Mouse (Mus musculus) c-Kit-positive CD71-positive TER-119-negative erythroid progenitor cells, embryonic 14.5 days (primary cell): ENCODE measurements around the gene Slc38a10.

ENCODE experiments used
- DNase-seq: peaks from one replicate; pipeline ENCODE4 v3.0.0-alpha.2; 2013; ENCODE audit warnings: low read depth

Gene Slc38a10

DNA sequence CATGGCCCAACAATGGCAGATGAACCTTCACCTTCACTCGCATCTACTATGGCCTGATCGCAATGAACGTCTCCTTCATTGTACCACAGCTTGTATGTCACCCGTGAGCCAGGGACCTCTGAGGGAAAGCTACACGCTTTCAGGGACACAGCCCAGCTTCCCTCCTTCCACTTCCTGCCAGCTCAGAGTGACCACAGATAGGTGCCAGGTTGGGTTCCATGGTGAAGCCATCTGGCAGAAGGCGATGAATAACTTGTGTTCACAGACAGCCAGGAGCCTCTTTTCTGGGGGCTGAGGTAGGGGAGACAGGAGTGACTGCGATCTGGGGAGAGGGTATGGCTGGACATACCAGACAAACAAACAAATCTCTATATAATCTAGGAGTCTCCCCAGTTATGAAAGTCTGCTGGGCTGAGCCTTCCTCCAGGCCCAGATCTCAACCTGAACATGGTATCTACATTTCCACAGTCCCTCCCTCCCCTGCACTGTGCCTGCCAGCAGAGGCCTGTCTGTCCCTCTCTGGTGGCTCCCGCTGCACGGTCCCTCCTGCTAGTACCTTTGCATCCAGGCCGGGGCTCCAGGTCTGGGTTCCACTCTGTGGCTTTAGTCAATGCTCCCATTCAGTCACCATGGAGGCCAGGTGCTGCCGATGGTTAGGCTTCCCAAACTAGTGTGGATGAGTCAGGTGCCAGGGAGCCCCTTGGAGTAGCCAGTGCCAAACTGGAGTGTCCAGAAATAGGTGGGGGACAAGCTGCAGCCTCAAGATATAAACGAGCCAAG lies 95.0 kb downstream of the Slc38a10 start:
- no peak for DNase-seq
